Mouse (Mus musculus): Measurements from ENCODE around the gene Rhbdl3. TPM values are rescaled to one million over a fixed set of nuclear protein-coding genes. Genes with fewer than 3 reads are reported as not detected.
A peak's percentile ranks its signal among the peaks of the same experiment; 100 is the strongest.

The Rhbdl3 gene
- 1 to 10 TPM; 3.9 to 4.6 TPM for total RNA-seq (2021)
- long read RNA-seq, experiment 1, partial matches to known transcripts: 0 of 5 reads
- long read RNA-seq, experiment 1, other reads (novel, unspliced or antisense): 5 of 5 reads
- long read RNA-seq, experiment 2, transcript Rhbdl3-201 (9 exons, 3,736 nt): major isoform, 5 of 17 reads
- long read RNA-seq, experiment 2, partial matches to known transcripts: 1 of 17 reads
- long read RNA-seq, experiment 2, other reads (novel, unspliced or antisense): 11 of 17 reads

DNA sequence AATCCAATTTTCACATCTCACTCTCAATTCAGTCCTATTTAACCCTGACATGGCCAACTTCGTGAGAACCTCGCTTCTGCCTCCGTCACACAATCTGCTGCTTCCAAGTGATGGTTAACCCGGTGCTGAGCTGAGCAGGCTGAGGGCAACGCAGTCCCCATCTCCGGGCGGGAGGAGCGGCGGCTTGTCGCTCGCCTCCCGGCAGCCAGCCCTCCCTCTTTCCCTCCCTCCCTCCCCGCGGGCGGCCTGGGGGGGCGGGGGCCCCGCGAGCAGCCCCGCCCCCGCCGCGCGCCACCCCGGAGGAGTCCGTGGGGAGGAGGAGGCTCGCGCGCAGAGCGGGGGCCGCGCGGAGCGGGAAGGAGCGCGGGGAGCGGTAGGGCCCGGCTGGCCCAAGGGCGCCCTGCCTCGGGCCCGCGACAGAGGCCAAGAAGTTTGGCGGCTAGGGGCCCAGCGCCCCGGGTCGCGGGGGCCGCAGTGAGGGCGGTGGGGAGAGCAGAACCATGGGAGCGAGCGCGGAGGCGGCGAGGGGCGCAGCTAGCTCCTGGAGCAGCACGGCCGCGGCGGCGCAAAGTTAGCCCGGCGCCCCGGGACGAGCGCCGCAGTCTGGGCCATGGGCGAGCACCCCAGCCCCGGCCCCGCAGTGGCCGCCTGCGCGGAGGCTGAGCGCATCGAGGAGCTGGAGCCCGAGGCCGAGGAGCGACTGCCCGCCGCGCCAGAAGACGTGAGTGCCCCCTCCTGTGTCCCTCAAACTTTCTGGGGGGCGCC lies at the start of gene Rhbdl3:
Gene Rhbdl3 (plus strand): TSS at position 362 of the 765 bp plus-strand sequence.
- DNase-seq (ENCODE audit: low spot score in 2 of 2): no peak

DNA sequence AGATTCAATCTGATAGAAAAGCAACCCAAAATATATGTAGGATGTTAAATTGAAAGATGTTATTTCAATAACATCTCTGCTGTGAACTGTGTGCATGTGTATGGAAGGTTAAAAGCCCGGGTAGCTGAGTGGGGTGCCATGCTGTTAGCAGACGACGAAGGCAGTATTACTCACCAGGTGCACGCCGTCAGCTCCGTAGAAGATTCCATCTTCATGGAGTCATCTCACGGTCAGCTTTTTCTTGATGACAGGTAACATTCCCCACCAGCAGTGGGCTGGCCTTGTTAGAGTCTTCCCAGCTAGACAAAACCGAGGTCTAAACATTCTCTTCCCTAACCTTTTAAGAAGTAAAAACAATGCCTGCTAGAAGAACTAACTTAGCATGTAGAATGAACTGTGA lies 36.6 kb upstream of the Rhbdl3 start:
- no peak for DNase-seq (ENCODE audit: low spot score in 2 of 2)

DNA sequence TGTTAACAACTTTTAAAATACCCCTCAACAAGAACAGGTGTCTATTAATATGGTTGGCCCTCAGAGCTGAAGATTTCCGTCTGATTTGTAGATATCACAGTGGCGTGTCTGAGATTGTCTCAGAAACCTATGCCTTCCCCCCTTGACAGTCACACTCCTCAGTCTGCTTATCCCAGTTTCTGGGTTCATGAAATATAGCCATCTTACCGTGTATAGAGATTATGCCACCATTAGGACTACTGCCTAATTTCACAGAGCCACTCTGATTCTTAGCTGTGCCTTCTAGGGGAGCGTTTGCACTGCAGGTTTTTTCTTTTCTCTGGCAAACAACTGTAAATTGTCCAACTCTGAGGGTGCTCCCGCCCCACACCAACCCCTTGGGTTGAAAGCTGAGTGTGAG lies 29.6 kb upstream of the Rhbdl3 start:
- no peak for DNase-seq (ENCODE audit: low spot score in 2 of 2)

DNA sequence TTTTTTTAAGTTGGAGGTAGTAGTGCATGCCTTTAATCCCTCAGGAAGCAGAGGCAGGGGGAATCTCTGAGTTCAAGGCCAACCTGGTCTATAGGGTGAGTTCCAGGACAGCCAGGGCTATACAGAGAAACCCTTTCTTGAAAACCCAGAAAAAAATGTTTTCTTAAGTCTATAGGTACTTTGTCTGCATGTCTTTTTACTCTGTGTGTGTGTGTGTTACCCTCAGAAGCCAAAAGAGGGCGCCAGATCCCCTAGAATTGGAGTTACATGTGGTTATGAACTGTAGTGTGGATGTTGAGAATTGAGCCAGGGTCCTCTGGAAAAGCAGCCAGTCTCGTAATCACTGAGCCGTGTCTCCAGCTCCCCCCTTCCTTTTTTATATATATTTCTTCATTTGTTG lies 25.7 kb upstream of the Rhbdl3 start:
- DNase-seq (ENCODE audit: low spot score in 2 of 2): no peak

DNA sequence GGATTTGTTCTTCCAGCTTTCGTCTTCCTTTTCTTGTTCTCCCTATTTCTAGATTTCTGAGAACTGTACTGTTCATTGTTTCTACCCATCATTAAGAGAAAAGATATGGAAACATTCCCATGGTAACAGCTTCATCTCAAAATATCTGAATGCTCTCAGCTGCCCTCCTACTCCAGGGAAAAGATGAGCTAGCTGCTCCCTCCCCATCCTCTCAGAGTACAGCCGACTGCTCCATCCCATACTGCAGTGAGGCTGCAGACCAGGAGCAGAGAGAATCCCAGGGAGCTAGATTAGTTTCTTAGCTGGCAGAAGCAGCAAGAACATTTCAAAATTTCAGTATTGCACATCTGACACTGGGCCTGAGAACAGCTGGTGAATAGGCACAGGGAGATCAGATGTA lies 22.7 kb upstream of the Rhbdl3 start:
- no peak for DNase-seq (ENCODE audit: low spot score in 2 of 2)

DNA sequence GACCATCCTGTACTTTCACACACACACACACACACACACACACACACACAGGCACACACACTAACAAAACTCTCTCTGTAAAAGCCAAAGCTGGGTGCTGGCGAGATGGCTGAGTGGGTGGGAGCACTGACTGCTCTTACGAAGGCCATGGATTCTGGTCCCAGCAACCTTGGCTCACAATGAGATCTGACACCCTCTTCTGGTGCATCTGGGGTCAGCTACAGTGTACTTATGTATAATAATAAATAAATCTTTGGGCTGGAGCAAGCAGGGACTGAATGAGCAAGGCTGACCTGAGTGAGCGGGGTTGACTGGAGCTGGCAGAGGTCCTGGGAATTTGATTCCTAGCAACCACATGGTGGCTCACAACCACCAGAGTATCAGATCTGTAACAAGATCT lies 16.9 kb upstream of the Rhbdl3 start:
- DNase-seq (ENCODE audit: low spot score in 2 of 2): no peak

DNA sequence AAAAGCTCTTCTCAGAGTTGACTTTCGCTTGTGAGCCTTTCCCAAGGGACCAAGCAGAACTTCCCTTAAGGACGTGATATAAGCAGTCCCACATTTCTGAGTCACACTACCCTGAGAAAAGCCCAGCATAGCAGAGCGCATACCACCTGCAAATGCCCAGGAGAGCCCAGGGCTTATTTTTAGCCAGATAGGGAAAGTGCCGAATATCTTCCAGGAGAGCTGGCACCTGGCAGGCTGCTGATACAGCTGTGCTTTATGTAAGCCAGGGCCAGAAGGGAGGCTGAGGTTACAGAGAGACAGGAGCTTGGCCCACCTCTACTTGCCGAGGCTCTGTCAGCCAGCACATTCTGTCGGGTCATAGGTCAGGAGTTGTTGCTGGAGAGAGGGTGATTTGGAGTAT lies 16.1 kb upstream of the Rhbdl3 start:
- no peak for DNase-seq (ENCODE audit: low spot score in 2 of 2)

DNA sequence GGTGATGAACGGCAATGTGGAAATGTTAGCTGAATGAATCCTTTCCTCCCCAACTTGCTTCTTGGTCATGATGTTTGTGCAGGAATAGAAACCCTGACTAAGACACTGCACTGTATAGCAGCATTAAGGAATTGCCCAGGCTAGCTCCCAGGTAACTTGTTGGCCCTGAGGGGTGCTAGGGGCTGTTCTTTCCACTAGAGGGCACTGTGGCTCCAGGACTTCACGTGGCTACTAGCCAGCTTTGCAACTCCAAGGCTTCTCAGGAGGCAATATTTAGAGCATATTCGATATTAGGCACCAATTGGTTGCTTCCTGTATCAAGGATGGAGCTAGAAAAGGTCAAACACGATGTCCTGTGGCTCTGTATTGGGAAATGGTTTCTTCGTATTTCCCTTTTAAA lies 13.6 kb upstream of the Rhbdl3 start:
- DNase-seq (ENCODE audit: low spot score in 2 of 2): peak; percentile 31 to 43

DNA sequence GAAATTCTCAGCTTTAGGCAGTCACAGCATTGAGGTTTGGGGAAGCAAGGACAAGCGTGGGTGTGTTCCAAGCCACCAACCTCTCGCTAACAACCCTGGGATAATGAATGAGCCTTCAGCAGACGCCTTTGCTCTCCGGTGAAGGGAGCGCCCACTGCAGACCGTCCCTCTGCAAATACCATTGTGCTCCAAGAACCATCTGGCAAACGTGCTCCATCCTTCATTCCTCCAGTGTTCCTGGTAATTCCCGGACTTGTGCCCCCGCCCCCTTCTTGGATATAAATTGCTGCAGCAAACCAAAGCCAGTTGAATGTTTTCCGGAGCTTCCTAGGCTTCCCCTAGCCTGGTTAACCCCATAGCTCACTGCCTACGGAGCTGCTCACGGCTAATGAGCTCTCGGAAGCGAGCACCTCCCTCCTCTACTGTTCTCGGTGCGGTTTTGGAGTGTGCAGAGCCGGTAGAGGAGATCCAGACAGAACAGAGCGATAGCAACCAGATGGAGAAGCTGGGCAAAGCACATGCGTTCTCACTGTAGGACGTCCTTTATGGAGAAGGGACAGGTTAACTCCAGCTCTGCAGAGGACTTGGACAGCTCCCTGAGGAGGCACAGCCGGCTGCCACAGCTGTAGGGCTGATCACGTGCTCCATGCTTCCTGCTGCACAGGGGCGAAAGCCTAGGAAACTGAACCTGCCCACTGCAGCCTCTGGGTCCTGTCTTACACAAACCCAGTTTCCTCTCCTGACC lies 10.8 kb upstream of the Rhbdl3 start:
- no peak for DNase-seq (ENCODE audit: low spot score in 2 of 2)

DNA sequence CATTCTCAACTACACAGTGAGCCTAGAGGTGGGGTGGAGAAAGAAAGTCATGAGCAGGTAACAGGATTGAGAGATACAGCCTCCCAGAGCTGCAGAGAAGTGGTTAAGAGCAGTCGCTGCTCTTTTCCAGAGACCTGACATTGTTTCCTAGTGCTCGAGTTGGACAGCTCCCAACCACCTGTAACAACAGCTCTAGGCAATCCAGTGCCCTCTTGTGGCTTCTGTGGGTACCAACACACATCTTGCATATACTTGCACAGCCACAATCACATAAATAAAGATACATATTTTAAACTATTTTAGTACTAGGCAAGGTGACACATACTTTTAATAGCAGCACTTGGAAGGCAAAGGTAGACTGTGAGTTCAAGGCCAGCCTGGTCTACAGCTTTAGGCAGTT lies 9.7 kb upstream of the Rhbdl3 start:
- DNase-seq (ENCODE audit: low spot score in 2 of 2): no peak

DNA sequence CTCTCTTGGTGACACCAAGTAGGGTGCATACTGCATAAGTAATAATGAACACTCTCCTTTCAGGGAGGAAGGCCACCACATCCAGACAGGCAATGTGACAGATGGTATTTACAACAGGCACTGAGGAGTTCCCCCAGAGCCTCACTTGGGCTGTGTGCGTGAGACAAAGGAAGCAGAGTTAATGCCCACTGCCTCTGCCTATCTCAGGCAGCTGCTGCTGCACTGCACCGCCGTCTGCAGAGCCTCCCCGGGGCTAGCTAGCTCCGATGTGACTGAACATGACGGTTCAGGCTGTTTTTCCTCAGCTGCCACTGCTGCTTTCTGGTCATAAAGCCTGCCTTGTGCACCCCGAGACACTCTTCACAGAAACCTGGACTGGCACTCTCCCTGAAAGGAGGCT lies 8.2 kb upstream of the Rhbdl3 start:
- DNase-seq (ENCODE audit: low spot score in 2 of 2): no peak

DNA sequence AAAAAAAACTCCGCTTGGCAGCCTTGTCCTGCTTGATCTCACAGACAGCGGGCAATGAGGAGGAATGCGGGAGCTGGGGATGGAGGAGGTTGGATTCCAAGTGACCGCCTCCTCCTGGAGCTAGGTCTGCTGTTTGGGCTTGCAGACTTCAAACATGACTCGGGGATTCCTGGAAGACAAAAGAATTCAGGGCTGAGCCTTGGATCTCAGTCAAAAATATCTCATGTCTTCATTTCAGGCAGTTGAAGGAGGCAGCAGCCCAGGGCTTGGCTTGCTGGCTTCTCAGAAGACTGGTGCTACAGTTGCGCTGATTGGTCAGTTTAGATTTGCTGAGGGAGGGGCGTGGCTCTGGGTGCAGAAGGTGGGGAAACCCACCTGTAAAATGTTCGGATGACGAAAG lies 5.6 kb upstream of the Rhbdl3 start:
- DNase-seq (ENCODE audit: low spot score in 2 of 2): no peak

DNA sequence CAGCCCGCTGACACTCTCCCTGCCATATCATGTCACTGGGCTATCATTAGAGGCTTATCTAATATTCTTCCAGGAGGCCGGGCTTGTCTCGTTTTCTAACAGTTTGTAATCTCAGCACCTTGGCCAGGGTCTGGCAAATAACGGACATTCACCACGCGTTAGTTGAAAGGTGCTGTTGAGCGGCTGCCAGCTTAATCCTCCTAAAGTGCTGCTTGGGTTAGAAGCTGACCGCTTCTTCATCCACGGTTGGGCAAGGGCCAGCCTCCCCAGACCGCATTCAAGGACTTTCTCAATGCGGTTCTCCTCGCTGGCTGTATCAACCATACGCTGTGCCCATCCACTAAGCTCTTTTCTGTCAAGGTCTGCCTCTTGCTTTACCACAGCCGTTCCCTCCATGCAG lies 4.9 kb upstream of the Rhbdl3 start:
- no peak for DNase-seq (ENCODE audit: low spot score in 2 of 2)

DNA sequence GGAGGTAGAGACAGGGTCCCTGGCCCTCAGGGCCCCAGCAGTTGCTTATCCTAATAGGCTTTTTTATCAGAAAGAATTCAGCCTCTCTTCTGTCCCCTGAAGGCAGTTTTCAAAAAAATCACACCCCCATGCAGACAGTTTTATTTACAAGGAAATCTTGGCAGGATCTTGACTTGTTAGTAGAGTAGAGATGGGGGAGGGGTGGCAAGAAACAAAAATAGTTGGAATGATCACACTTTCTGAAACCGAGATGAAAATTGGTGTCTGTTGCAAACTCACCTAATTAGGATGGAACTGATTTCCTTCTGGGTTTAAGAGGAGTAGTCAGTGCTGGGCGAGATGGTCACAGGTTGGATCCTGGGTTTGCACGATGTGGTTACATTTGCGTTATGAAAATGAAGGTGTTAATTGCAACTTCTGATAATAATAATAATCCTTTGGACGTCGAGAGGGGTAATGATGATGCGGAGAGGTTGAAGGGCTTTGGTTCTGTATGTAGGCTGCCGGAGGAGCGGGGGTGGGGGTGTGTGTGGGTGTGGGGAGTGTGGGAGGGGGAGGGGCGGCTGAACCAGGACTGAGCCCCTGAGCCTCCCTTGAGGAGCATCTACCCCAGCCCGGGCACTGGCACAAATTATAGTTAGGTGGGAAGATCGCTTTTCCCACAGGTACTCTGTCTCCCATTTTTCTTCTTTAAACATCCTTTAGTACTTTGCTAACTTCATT lies 1.0 kb upstream of the Rhbdl3 start:
- no peak for DNase-seq (ENCODE audit: low spot score in 2 of 2)

DNA sequence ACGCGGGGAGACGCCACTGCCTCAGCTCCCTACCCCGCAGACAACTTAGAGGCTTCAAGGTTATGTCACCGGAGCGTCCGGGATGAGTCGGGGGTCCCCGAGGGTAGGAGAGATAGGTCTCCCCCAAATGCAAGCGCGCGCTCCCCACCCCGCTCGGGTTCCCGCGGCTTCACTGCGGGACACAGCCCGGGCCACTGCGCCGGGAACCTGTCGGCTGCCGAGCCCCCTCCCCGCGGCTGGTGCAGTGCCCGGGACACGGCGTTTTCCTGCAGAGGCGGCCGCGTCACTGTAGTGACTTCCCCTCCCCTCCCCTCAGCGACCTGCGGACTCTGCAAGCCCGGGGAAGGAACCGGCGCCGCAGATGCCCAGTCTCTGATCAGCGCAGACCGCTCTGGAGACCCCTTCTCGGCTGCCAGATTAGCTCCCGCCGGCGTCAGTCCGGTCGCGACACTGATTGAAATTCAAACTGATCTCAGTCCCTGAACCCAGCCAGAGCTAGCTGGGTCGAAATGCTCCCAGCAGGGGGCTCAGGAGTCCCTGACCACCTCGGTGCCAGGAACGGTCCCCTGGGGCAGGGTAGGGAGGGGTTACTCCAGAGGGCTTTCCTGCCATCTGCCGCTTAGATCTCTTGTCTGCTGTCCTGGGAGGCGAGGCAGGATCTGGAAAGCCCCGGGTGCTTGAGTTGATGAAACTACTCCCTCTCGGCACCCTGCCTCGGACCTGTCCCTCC lies 769 bp downstream of the Rhbdl3 start:
- peak in 1 of 2 experiments; percentile 30 for DNase-seq (ENCODE audit: low spot score in 2 of 2)

DNA sequence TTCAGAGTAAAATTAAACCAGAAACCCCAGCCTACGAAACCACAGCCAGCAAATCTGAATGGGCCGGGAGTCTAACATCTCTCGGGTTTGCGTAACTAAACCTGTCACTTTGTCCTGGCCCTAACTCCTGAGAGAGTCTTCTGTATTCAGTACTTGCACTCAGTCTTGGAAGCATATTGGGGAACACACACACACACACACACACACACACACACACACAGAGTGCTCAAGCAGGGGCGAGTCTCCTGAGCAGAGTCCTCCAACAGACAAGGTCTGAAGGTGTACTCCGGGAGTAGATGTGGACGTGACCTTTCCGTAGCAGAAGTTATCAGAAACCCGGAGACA lies 1.3 kb downstream of the Rhbdl3 start:
- no peak for DNase-seq (ENCODE audit: low spot score in 2 of 2)

DNA sequence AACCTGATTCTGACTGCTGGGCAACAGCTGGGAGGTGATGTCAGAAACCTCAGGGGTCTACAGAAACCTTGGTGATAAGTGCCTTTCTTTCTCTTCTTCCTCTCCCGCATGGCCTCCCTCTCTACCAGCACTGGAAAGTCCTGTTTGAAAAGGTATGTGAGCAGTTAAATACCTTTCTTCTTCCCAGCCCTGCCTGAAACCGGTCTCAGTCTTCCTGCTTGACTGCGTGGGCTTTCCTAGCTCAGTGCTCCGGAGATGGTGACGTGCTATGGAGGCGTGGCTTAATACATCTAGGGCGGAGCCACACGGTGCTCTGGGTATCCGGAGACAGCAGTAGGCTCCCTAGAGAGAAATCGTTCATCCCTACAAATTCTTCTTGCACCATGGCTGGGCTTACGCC lies 1.8 kb downstream of the Rhbdl3 start:
- DNase-seq (ENCODE audit: low spot score in 2 of 2): no peak

DNA sequence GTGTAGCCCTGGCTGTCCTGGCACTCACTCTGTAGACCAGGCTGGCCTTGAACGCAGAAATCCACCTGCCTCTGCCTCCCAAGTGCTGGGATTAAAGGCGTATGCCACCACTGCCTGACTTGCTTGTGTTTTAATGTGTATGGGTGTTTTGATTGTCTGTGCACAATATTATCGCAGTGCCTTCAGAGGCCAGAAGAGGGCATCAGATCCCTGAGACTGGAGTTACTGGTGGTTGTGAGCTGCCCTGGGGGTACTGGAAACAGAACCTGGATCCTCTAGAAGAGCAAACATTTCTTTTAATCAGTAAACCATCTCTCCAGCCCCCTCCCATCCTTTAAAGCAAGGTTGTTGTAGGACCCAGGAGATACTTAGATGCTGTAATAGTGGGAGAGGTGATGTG lies 3.0 kb downstream of the Rhbdl3 start:
- no peak for DNase-seq (ENCODE audit: low spot score in 2 of 2)

DNA sequence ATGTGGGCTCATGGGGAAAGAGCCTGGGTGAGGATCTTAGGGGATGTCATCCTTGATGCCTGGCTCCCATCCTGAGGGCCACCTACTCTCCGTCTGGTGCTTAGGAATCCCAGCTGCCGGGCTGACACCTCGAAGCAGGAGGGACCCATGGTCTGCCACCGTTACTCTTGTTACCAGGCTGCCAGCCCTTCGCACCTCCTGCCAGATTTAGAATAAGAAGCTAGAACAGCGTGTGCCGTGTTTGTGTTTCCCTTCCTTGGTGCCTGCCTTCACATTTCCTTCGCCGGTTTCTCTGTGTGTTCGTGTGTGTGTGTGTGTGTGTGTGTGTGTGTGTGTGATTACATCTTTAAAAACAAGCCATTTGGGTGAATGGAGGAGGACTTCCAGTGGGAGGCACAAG lies 4.1 kb downstream of the Rhbdl3 start:
- DNase-seq (ENCODE audit: low spot score in 2 of 2): no peak

DNA sequence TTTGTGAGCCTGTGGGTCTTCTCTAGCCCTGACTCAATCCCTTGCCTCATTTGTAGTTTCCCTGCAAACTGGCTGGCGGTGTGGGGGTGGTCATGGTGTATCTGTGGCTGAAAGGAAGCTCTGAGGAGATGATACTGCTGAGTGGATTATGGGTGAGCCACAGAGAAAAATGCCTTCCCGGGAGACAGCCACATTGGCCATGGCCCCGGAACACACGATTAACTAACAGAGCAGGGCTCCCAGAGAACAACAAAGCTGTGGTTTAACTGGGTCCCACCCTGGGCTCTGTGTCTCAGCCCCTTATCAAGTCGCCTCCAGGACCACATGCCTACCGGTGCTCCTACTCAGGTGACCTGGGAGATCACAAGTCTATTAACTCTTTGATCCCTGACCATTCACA lies 7.8 kb downstream of the Rhbdl3 start:
- DNase-seq (ENCODE audit: low spot score in 2 of 2): no peak

DNA sequence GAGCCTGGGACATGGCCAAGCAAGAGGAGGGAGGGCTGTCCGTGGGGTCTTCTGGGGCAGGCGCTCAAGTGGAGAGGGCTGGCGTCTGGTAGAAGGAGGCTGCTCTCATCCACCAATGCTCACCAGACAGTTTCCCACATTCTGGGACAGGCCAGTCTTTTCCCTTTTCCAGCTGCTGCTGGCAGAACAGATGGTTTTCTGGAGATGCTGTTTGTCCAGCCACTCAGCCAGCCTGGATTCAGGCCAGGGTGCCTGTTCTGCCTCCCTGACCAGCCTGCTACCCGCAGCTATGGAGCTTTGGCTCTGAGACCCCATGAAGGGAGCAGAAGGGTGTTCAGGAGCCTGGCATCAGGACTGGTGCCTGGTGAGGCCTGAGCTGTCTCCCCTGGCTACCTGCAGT lies 10.6 kb downstream of the Rhbdl3 start:
- DNase-seq (ENCODE audit: low spot score in 2 of 2): no peak
